Mouse (Mus musculus) CD4-positive naive resting alpha-beta T cell, adult 57 days (primary cell): ENCODE results near the gene Trank1. TPM values are rescaled to one million over a fixed set of nuclear protein-coding genes. Genes with fewer than 3 reads are reported as not detected.

Experiments used
- total RNA-seq: library from RNA; stranded (reverse); gene quantifications from one replicate; pipeline ENCODE4 v1.2.4, GENCODE M21; 2023

Gene Trank1
- total RNA-seq: not detected

DNA sequence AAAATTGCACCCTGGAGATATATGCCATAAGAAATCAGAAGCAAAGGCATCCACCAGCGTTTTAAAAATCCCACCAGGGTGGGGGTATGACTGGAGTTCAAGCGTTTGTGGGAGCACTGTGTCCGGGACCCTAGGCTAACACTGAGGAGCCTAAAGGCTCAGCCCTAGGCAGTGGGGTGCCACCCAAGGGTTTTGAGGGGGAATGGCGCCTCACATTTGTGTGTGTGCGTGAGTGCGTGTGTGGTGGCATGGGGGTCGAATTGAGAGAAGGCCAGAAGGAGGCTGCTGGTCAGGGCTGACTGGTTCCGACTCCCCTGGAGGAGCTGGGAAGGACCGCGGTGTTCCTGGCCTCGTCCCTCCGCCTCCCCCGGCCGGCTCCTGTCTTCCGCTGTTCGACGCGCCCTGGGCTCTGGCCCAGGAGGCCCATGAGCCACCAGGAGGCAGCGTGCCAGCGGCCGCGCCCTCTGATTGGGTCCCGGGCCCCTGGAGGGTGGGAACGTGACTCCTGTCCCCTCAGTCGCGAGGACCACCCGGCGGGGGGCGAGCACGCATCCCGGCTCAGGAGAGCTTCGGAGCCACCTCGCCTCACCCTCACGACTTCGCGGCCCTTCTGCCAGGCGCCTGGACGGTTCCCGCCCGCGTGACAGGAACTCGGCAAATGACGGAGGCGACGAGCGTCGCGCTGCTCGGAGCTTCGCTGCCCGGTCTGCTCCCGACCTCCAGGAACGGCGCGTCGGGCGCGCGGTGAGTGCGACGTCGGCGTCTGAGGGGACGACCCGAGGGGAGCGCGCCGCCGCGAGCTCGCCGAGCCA is at the start of gene Trank1:
TSS of gene Trank1 (plus strand) at position 709 of the 812 bp plus-strand sequence.

DNA sequence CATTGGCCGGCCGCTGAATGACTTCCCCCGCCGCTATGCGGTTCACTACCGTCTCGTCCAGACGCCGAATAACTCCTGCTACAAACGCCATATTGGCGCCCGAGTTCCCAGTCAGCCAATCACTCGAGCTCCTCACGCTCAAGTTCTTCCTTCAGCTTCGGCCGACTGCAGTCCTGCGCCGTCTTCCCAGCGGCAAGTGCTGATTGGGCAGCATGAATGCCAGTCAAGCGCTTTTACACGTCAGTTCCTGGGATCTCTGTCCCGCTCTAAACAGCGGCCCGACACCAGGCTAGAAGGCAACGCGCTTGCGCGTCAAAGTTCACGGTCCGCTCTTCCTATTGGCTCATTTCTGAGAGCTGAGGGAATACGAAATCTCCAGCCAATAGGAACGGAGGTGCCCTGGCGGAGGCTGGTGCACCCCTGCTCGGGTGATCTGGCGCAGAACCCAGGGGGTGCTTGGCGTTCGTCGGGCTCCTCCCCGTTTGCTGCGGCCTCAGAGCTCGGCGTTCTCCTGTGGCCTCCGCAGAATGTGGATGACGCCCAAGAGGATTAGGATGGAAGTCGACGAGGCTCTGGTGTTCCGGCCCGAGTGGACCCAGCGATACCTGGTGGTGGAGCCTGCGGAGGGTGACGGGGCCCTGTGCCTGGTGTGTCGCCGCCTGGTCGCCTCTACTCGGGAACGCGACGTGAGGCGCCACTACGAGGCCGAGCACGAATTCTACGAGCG is 39.9 kb upstream of the Trank1 start, which contains the start of the genes Mlh1 and Epm2aip1:
TSS of gene Mlh1 (minus strand) at position 358 of the 727 bp plus-strand sequence.
TSS of gene Epm2aip1 (plus strand) at position 496 of the 727 bp plus-strand sequence.

DNA sequence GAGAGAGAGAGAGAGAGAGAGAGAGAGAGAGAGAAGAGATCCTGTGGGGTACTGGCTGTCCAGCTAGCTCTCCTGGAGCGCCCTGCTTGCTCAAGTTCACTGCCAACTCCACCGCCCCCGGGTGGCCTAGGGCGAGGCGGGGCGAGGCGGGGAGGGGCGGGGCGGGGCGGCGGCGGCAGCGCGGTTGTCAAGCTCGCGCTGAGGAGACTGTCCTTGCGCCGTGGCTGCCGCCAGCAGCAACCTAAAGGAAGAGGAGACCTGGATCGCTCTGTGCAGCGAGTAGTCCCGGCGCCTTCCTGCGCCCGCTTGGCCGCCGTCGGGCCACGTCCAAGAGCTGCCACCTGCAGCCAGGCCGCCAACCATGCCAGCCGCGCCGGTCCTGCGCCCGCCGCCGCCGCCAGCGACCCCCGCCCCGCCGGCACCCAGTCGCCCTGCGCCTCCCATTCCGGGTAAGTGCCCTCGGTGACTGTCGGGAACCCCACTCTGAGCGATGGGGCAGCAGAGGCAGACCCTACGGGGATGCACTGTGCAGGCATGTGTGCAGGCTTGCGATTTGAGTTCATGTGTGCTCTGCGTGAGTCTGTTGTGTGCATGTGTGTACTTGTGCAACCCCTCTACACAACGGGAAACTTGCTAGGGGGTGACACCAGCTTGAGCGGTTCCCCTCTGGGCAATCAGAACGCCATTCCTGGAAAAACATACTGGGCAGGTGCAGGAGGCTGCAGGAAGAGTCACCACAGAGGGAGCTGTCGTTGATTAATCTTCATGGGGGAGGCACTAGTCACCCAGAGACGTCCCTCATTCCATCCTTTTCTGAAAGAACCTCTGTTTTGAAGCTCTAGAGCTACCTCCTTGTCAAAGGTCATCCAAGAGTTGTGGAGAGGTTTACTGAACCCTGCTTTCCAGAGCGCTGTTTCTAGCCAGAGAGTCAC is 127.6 kb downstream of the Trank1 start, which contains the start of gene Dclk3:
TSS of gene Dclk3 (plus strand) at position 178 of the 932 bp plus-strand sequence.

Other genes with a start within 250 kb of the Trank1 start
- 31.9 TPM for gene Lrrfip2, start 194.1 kb upstream of the Trank1 start, total RNA-seq
- gene Mlh1, start 39.9 kb upstream of the Trank1 start, total RNA-seq: 38.8 TPM
- 37.7 TPM for gene Epm2aip1, start 39.8 kb upstream of the Trank1 start, total RNA-seq
- not detected for gene Dclk3, start 127.3 kb downstream of the Trank1 start, total RNA-seq